Mouse (Mus musculus) liver, embryonic 14.5 days (tissue): ENCODE measurements around the gene Tdrd6. TPM values are rescaled to one million over a fixed set of nuclear protein-coding genes. Genes with fewer than 3 reads are reported as not detected.

Experiments
- ATAC-seq: fragments of 200-750 bp; cut with Nextera tagmentation; 2 replicates; pipeline ENCODE4 v1.8.0; 2017; ENCODE audit warnings: moderate number of reproducible peaks, mild to moderate bottlenecking, moderate library complexity; ENCODE audit not compliant: insufficient read depth
- DNase-seq, 3 experiments: peaks; one replicate each; pipeline ENCODE4 v3.0.0-alpha.2; 2012 to 2013; ENCODE audit warnings: low read depth in 3 of 3, low spot score in 3 of 3
- H3K27ac ChIP-seq: fragments of 300-500 bp; sonication (generic); 2 replicates; pipeline ENCODE4 v1.5.1; 2014; ENCODE audit warnings: moderate library complexity, mild to moderate bottlenecking, control low read depth, inconsistent platforms
- H3K27me3 ChIP-seq: fragments of 300-500 bp; sonication (generic); 2 replicates; pipeline ENCODE4 v1.6.1; 2014; ENCODE audit warnings: mild to moderate bottlenecking, low read length, moderate library complexity; ENCODE audit not compliant: control insufficient read depth, insufficient read depth
- H3K36me3 ChIP-seq: fragments of 300-500 bp; sonication (generic); replicated peaks from 2 replicates; pipeline ENCODE4 v1.6.1; 2014; ENCODE audit warnings: low read depth; ENCODE audit not compliant: control insufficient read depth, insufficient read depth
- H3K4me1 ChIP-seq, 2 experiments: fragments of 200-500 bp in 1 of 2; fragments of 300-500 bp in 1 of 2; sonication (generic) in 1 of 2; replicated peaks; 2 replicates each; pipeline ENCODE4 v1.6.1; 2012 to 2014; ENCODE audit warnings: antibody characterized with exemption in 1 of 2, inconsistent platforms in 1 of 2, low read length in 1 of 2; ENCODE audit not compliant: control insufficient read depth in 2 of 2, insufficient read depth in 2 of 2
- H3K4me2 ChIP-seq: fragments of 300-500 bp; sonication (generic); 2 replicates; pipeline ENCODE4 v1.6.1; 2014; ENCODE audit warnings: low read depth, mild to moderate bottlenecking, control low read depth, moderate library complexity
- H3K4me3 ChIP-seq, 2 experiments: fragments of 200-500 bp in 1 of 2; fragments of 300-500 bp in 1 of 2; sonication (generic) in 1 of 2; 2 replicates each; pipeline ENCODE4 v1.5.1; 2012 to 2014; ENCODE audit warnings: low read depth in 2 of 2, low read length in 2 of 2, mild to moderate bottlenecking in 2 of 2, control low read depth in 1 of 2, inconsistent platforms in 1 of 2, moderate library complexity in 1 of 2; ENCODE audit not compliant: insufficient read depth in 1 of 2
- H3K9ac ChIP-seq: fragments of 300-500 bp; sonication (generic); replicated peaks from 2 replicates; pipeline ENCODE4 v1.6.1; 2014; ENCODE audit warnings: mild to moderate bottlenecking, control low read depth, moderate library complexity
- H3K9me3 ChIP-seq: fragments of 300-500 bp; sonication (generic); 2 replicates; pipeline ENCODE4 v1.6.1; 2016; ENCODE audit warnings: low read length, mixed read lengths; ENCODE audit not compliant: control insufficient read depth
- CTCF ChIP-seq: IDR thresholded peaks from 2 replicates; pipeline ENCODE4 v1.5.1; 2016; ENCODE audit warnings: antibody characterized with exemption, low read depth, control low read depth
- EP300 ChIP-seq: IDR thresholded peaks from 2 replicates; pipeline ENCODE4 v1.6.1; 2016; ENCODE audit warnings: antibody characterized with exemption, low read depth
- WGBS: fragments of 180-500 bp; shearing (Covaris S2); extraction: QIAGEN DNeasy Blood & Tissue Kit; methylation state at CpG from one replicate; pipeline ENCODE4 v1.1.7; 2014; ENCODE audit not compliant: insufficient replicate concordance; 5-methylcytosine and 5-hydroxymethylcytosine counted together
- polyA plus RNA-seq, 2 experiments: library from polyadenylated mRNA; depleted of rRNA in 1 of 2; stranded (reverse) in 1 of 2; unstranded in 1 of 2; fragments of >200 nt; fragmentation: Nextera tagmentation in 1 of 2; extraction: Ambion mirVana in 1 of 2; gene quantifications; 2 replicates each; pipeline versions ENCODE4 v1.2.1 to v1.2.3; 2012 to 2014

Gene Tdrd6
- polyA plus RNA-seq, 2 experiments: 0.08 TPM; not detected in 1

DNA sequence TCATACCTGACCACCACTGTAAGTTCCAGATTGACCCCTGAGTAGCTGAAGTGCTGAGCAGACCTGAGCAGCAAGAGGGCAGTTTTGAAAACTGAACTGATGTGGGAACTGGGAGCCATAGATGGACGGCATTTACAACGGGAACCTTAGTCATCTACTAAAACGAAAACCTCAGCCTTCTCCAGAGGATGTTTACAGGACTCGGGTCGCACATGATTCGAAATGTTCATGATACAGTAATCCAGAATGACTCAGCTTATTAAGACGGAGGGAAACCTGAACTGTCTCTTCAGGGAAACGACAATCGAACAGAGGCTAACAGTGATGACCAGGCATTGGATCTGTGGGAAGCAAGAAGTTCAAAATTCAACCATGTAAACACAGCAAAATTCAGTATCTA is 10.9 kb downstream of the Tdrd6 start:
- 74% methylated on average over 9 of the region's 9 CpGs for WGBS
- no peaks in the 10 kb centered on the region for H3K9me3 ChIP-seq
- H3K27me3 ChIP-seq: no peaks in the 10 kb centered on the region
- no peak overlapping the region for H3K4me2 ChIP-seq
- H3K4me1 ChIP-seq: no peaks in the 10 kb centered on the region
- DNase-seq (no peak), ATAC-seq (no peak)
- H3K9ac ChIP-seq: no peak overlapping the region
- no peaks in the 10 kb centered on the region for H3K36me3 ChIP-seq
- no peak overlapping the region for H3K4me3 ChIP-seq
- H3K27ac ChIP-seq: no peak overlapping the region
- TF ChIP-seq CTCF: no peak
- no peak for TF ChIP-seq EP300

DNA sequence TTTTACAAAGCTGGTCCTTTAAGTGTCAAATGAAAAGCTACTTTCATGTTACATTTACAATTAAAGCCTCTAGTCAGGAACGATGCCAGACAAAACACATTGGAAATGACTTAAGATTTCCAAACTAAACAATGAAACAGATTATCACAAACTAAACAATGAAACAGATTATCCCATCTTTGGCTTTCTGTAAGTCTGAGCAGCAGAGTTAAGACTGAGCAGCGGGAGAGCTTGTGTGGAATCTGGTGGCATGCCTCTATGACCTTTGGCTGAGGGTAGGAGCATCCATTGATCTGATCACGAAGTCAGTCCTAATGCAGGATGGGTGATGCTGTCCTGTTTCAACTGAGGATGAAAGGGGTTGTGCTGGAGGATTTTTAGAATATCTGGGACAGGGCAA is 17.9 kb downstream of the Tdrd6 start:
- no peaks in the 10 kb centered on the region for H3K27me3 ChIP-seq
- no peak overlapping the region for H3K4me3 ChIP-seq
- no peak overlapping the region for H3K27ac ChIP-seq
- H3K9me3 ChIP-seq: no peaks in the 10 kb centered on the region
- 58% methylated on average over 3 of the region's 3 CpGs for WGBS
- H3K4me2 ChIP-seq: no peak overlapping the region
- H3K9ac ChIP-seq: no peak overlapping the region
- ATAC-seq: no peak
- no peak for TF ChIP-seq EP300
- TF ChIP-seq CTCF: no peak
- DNase-seq: no peak
- H3K4me1 ChIP-seq: no peaks in the 10 kb centered on the region
- no peaks in the 10 kb centered on the region for H3K36me3 ChIP-seq

DNA sequence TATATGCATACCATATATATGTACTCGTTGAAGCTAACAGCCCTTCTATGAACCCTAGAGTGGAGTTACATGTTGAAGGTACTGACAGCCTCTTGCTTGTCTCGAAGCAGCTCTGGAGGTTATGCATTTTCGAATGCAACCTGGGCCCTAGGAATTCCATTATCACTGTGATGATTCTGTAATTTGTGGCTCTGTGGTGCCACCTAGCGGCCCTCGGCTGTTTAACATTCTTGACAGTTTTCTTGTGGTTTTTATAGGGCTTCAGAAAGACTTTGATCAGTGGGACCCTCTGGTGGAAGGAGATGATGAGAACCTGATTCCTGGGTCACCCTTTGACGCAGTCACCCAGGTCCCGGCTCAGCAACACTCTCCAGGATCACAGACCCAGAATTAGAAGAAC is 18.5 kb downstream of the Tdrd6 start:
- H3K4me2 ChIP-seq: no peak overlapping the region
- 18% methylated on average over 7 of the region's 7 CpGs for WGBS
- no peaks in the 10 kb centered on the region for H3K4me1 ChIP-seq
- TF ChIP-seq CTCF (peak; percentile 70), EP300 (no peak)
- DNase-seq (peak in 1 of 3 experiments; percentile 24), ATAC-seq (no peak)
- H3K9ac ChIP-seq: no peak overlapping the region
- H3K36me3 ChIP-seq: no peaks in the 10 kb centered on the region
- H3K4me3 ChIP-seq: no peak overlapping the region
- H3K27ac ChIP-seq: no peak overlapping the region
- H3K9me3 ChIP-seq: no peaks in the 10 kb centered on the region
- no peaks in the 10 kb centered on the region for H3K27me3 ChIP-seq

DNA sequence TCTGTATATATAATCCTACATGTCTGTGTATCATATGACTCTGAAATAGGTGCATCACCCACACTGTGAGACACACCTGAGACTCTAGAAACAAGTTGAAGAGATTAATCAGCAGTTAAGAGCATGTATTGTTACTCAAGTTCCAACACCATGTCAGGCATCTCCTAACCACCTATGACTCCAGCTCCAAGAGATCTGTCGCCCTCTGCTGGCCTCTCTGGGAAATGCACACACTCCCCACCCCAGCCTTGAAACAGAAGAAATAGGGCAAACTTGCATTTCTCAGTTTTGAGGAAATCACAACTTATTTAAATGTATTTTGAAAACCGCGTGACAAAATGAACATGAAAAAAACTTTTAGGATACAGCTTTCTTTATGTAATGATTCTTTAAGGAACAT is 23.4 kb downstream of the Tdrd6 start:
- Histone ChIP-seq H3K4me1 (no peaks in the 10 kb centered on the region), H3K4me2 (no peak overlapping the region), H3K9me3 (no peaks in the 10 kb centered on the region), H3K36me3 (no peaks in the 10 kb centered on the region), H3K9ac (no peak overlapping the region), H3K27ac (no peak overlapping the region), H3K4me3 (no peak overlapping the region), H3K27me3 (no peaks in the 10 kb centered on the region)
- ATAC-seq (no peak), DNase-seq (peak in 2 of 3 experiments; percentile 28 to 30)
- 4% methylated on average over 3 of the region's 3 CpGs for WGBS
- TF ChIP-seq EP300 (no peak), CTCF (peak; percentile 90)

DNA sequence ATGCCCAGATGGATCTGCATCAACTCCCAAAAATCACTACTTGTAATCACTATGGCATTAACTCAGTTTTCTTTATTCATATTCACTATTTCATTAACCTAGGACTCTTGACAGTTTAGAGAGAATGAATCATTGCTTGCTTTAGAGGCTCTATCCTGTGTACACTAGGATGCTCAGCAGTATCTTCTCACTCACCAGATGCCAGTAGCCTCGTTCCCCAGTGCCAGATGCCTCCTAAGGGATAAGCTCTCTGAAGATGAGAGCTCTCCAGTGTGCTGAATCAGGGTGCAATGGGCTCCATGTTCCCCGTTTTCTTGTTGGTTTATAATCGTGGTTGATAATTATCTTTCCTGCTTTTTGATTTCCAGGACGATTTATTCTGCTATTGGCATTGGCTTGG is 31.4 kb downstream of the Tdrd6 start:
- no peak for ATAC-seq
- H3K4me2 ChIP-seq: no peak overlapping the region
- DNase-seq: no peak
- no peak overlapping the region for H3K9ac ChIP-seq
- H3K4me1 ChIP-seq: no peaks in the 10 kb centered on the region
- TF ChIP-seq CTCF (no peak), EP300 (no peak)
- no peaks in the 10 kb centered on the region for H3K36me3 ChIP-seq
- 28% methylated on average over 4 of the region's 4 CpGs for WGBS
- no peaks in the 10 kb centered on the region for H3K27me3 ChIP-seq
- H3K27ac ChIP-seq: no peak overlapping the region
- H3K4me3 ChIP-seq: no peak overlapping the region
- H3K9me3 ChIP-seq: no peaks in the 10 kb centered on the region
